Mouse (Mus musculus) kidney, postnatal 36 days (tissue): ENCODE measurements around the gene Bpifa3.
A peak's percentile ranks its signal among the peaks of the same experiment; 100 is the strongest.
"Not testable (repeated sequence)": the region's sequence is repeated elsewhere in the genome, so short reads cannot be mapped to it uniquely, and the experiment has no call there.

Source experiments
- DNase-seq, 2 experiments: peaks; one replicate each; pipeline ENCODE4 v3.0.0; 2021 to 2022; ENCODE audit warnings: mixed read lengths in 2 of 2

The Bpifa3 gene

DNA sequence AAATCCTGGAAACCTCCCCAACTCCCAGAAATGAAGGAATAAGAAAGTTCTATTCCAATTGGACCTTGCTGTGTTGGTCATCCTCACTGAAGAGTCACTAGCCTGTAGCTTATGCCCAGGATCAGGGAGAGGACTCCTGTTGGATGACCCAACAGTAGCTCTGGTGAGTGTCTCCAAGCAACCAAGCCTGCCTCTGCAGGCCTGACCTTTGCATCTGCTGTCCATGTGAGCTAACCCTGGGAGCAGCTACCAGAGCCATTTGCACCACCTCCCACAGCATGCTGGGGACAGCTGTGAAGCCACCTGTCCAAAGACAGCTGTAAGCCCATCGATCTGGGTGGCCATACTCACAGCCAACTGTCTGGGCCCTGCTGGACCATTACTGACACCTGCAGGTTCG lies at the start of gene Bpifa3:
Gene Bpifa3 (plus strand): TSS at position 217 of the 400 bp plus-strand sequence.
- no peak for DNase-seq

DNA sequence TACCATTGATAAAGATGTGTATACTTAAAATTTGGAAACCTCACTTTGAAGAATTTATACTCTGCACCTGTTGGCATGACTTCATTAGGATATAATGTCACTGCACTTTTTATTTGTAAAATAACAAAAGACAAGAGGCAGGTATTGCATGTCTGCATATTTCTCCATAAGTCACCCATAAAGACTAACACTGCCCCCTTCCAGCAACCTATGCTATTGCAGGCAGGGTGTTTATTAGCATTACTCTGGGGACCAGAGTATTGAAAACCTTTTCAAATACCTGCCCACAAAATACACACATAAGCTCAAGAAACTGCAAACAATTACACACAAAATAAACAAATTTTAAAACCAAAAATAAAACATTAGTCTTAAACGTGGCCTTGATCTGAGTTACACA lies 32.4 kb upstream of the Bpifa3 start:
- DNase-seq = peak in 1 of 2 experiments; percentile 5

DNA sequence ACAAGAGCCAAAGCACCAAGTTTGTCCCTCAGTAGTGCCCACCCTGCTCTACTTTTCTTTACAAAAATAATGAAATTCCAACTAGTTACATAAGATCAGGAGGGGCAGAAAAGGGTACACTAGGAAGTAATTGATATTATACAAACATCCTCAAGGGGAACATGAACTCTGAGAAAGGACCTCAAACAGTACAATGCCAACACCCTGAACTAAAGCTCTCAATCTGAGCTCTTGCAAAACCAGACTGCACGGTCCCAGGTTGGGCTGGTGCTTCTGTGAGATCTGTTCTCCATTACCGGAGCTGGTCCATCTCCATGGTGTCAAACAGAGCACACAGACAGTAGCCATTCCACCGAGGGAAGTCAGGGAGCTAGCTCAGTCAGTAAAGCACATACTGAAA lies 12.8 kb upstream of the Bpifa3 start:
- no peak for DNase-seq

DNA sequence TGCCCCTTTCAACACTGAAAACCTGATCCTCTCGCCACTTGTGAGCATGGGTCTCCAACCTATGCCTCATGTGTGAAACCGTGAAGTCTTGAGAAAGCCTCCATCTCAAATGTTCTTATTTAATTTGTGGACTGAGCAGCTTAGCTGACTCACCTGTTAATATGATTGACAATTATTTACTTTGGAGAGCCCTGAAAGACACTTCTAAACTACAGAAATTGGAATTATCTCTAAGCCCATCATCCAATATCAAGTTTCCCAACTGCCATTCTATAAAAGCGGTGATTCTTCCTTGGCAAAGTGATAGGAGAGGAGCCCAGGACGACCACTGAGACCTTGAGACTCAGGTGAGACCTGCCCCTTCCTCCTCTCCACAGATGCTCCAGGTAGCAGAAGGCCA lies 12.4 kb downstream of the Bpifa3 start, which contains the start of gene Bpifa1:
Gene Bpifa1 (plus strand): TSS at position 301 of the 400 bp plus-strand sequence.
- DNase-seq = no peak

DNA sequence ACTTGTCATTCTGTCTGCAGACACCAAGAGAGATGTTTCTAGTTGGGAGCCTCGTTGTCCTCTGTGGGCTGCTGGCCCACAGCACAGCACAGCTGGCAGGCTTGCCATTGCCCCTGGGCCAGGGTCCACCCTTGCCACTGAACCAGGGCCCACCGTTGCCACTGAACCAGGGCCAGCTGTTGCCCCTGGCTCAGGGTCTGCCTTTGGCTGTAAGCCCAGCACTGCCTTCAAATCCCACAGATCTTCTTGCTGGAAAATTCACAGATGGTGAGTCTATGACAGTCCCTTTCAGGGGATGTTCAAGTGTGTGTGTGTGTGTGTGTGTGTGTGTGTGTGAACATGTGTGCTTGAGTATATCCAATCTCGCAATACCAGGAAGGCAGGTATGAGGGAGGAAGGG lies 13.6 kb downstream of the Bpifa3 start:
- DNase-seq = no peak

DNA sequence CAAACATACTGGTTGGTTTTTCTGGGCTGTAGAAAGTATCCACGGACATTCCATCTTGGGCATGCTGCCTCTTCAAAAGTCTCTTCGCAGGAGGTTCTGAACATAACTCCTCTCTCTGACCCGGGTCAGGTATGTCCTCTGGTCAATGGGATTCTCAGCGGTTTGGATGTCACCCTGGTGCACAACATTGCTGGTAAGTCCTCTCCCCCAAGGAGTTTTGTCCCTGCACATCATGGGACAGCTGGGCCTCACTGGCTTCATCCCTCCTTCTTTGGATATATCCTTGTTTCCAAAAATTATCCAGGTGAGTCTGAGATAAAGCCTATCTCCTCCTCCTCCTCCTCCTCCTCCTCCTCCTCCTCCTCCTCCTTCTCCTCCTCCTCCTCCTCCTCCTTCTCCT lies 17.4 kb downstream of the Bpifa3 start:
- no peak for DNase-seq

DNA sequence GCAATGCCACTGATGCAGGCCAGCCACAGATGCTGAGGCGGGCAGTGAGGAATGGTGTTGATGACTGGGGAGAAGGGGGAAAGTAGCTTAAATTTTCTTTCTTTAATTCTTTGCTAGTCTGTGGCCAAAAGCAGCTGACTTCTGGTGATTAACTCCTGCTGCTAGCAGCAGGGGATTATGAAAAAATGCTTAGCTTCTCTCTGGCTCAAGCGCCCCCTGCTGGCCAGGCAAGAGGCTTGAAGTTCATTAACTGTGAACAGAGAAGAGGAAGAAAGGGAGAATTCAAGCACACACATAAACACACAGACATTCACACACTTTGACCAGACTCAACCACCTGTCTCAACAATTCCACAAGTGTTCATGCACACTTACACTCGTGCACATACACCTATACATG lies 28.3 kb downstream of the Bpifa3 start:
- peak; percentile 3 to 72 for DNase-seq

DNA sequence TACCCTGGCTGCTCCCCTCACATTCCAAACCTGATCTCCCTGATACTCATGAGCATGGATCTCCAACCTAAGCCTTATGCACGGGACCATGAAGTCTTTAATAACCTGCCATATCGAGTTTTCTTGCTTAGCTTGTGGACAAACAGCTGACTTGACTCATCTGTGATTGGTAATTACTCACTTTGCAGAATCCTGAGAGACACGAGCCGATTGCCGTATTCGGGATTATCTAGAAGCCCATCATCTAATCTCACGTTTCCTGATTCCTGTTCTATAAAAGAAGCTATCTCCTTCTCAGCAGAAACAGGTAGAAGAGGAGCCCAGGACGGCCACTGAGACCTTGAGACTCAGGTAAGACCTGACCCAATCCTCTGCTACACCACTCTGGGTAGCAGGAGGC lies 32.2 kb downstream of the Bpifa3 start, which contains the start of gene Bpifa5:
Gene Bpifa5 (plus strand): TSS at position 301 of the 400 bp plus-strand sequence.
- DNase-seq = no peak

DNA sequence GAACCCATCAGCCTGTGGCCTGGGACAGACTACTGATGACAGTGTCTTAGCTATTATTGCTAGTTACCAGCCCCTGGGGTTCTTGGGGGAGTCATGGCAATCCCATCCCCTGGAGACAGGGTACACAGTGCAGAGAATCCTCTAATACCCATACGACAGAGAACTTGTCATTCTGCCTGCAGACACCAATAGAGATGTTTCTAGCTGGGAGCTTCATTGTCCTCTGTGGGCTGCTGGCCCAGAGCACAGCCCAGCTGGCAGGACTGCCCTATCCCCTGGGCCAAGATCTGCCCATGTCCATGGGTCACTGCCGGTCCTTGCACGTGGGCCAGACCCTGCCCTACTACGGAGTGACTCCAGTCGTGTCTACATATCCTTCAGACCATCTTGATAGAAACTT lies 33.2 kb downstream of the Bpifa3 start:
- no peak for DNase-seq

DNA sequence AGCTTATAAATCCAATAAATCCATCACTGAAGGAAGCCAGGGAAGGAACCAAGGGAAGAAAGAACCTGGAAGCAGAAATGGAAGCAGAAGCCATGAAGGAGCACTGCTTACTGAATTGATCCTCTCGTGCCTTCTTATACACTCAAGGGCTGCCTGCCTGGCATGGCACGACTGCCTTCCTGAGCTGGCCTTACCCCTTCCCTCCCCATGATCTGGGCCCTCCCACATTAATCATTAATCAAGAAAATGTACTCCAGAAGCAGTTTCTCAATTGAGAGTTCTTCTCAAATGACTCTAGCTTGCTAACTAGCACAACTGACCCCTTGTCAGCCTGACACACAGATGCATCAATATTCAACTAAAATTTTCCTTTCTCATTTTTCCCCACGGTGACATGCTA lies 39.0 kb downstream of the Bpifa3 start:
- DNase-seq = peak; percentile 40 to 72

DNA sequence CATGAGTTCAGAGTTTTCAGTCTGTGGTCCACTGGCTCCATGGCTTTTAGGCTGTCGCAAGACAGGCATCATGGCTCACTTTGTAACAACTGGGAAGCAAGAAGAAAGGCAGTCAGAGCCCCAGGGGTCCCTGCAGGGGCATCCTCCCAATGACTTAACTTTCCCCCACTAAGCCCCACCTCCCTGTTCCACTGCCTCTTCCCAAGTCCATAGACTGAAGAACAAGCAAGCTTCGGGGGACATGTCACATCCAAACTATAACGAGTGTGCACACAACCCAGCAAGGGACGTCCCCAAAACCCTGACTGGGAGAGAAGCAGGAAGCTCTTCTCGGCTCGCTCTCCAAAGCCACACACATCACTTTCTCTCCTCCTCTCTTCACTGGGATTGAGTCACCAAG lies 41.5 kb downstream of the Bpifa3 start:
- no peak for DNase-seq

DNA sequence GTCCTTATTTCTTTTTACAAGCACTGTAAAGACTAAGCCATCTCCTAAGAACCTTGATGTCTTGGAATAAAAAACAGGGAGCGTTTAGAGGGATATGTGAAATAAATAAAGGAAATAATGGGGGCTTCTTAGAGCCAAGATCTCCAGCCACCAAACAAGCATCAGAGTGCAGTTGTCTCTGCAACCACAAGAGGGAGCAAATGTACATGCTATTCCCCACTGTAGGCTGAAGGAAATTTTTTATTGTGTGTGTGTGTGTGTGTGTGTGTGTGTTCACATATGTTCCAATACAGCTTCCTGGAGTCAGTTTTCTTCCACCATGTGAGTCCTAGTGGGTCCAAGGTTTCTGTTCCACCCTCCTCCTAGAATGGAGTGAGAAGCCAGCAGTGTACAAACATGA lies 43.2 kb downstream of the Bpifa3 start:
- peak; percentile 7 to 60 for DNase-seq

DNA sequence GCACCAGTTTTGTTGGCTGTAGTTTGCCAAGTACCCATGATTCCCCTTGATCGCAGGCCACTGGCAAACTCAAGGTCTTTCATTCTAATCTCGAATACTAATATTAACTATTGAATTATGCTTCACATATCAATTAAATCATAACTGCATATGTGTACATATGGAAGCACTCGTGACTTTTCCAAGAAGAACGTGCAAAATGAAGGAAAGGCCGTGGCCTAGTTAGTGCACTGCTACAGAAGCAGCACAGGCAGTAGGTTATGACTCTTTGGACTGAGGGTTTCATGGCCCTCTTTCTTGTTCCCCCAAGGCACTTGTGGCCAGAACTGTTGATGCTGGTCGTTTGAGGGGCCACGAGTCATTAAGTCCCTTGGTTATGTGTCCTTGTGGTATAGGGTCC lies 51.8 kb downstream of the Bpifa3 start:
- DNase-seq = not testable (repeated sequence)

DNA sequence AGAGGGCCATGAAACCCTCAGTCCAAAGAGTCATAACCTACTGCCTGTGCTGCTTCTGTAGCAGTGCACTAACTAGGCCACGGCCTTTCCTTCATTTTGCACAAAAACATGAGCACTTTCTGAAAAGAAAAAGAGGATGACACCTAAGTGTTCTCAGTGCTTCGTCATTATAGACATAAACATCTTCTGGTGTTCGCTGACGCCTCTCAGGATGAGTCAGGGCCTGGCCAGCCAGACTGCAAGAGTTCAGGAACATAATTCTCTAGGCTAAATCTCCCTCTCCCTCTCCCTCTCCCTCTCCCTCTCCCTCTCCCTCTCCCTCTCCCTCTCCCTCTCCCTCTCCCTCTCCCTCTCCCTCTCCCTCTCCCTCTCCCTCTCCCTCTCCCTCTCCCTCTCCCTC lies 52.9 kb downstream of the Bpifa3 start:
- DNase-seq = not testable (repeated sequence)

DNA sequence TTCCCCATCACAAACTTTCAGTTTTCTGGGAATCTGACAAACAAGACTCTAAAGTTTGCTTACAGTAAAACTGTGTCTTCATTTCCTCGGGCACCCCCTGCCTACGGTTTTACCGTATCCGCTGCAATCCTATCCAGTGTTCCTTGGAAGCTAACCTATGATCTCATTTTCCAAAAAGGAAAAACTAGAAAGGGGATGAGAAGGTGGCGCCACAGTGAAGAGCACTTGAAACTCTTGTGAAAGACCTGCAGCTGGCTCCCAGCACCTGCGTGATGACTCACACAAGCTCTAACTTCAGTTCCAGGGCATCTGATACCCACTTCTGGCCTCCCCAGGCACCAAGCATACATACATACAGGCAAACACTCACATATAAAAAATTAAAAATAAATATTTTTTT lies 55.2 kb downstream of the Bpifa3 start:
- DNase-seq = no peak

DNA sequence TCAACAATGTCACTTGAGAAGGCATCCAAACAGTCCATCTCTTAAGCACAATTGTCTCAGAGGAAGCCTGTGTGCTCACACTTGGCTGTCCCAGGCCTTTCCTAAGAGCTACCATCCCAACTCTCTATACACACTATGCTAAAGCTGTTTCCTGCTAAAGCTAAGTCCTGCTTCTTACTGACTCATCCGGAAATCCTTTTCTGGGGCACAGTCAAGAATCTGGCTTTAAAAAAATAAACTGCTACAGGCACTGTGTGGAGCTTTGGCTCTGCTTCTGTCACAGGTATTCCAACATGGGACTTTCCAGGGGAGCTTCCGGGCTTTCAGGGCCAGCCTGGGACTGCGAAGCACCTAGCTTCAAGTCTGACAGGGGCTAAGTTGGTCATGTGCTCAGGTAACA lies 55.6 kb downstream of the Bpifa3 start:
- DNase-seq = no peak

DNA sequence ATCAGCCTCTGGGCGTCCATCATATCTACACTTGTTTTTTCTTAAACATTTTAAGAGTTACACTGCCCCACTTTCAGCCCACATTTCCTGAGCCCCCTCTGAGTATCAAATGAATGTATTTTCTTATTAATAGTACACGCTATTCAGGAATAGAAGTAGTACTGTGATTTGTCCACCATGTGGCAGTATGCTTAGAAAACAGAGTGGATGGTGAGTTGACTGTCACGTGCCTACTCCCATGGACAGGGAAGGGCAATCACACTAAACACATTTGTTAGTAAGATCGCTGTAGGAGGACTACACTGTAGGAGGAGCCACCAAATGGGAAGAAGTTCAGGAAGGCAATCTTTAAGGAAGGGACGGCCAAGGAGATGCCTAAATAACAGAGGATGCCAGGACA lies 57.3 kb downstream of the Bpifa3 start:
- no peak for DNase-seq
